Mouse (Mus musculus): ENCODE measurements around the gene Rsph1. TPM values are rescaled to one million over a fixed set of nuclear protein-coding genes. Genes with fewer than 3 reads are reported as not detected.

Gene Rsph1
- total and polyA plus RNA-seq, 2 experiments: not detected

- no peak for TF ChIP-seq CTCF (IDR thresholded peaks at IDR 0.05; ENCODE audit: low read depth, low read length)
- TF ChIP-seq POLR2A (IDR thresholded peaks at IDR 0.05; ENCODE audit: extremely low read depth, insufficient read depth, low read length): no peak
- H3K36me3 ChIP-seq (ENCODE audit: control insufficient read depth, insufficient read depth, low read length): no peaks in the 10 kb centered on the region
- DNase-seq (ENCODE audit: extremely low read depth, low read depth, low spot score): no peak
- no peak overlapping the region for H3K9ac ChIP-seq (ENCODE audit: low read depth, low read length)
- no peaks in the 10 kb centered on the region for H3K27me3 ChIP-seq (ENCODE audit: control insufficient read depth, insufficient read depth, low read length)
- H3K79me2 ChIP-seq (ENCODE audit: control insufficient read depth, insufficient read depth, low read length): no peaks in the 10 kb centered on the region
- peaks cover 5% of the 10 kb centered on the region for H3K4me1 ChIP-seq (ENCODE audit: control insufficient read depth, insufficient read depth, low read length)
- H3K27ac ChIP-seq (replicated peaks; ENCODE audit: insufficient read depth, low read depth, low read length): no peak overlapping the region
- no peak overlapping the region for H3K4me3 ChIP-seq (ENCODE audit: insufficient read depth, low read depth, low read length)
- WGBS: 85% methylated on average over 6 of the region's 6 CpGs
Measured at GRCm38 (mm10) chr17:31315993-31316392, 38.8 kb upstream of the Rsph1 start.

- 76% methylated on average over 13 of the region's 13 CpGs for WGBS
- Histone ChIP-seq H3K27ac (replicated peaks; ENCODE audit: insufficient read depth, low read depth, low read length) (no peak overlapping the region), H3K4me3 (ENCODE audit: insufficient read depth, low read depth, low read length) (no peak overlapping the region), H3K27me3 (ENCODE audit: control insufficient read depth, insufficient read depth, low read length) (no peaks in the 10 kb centered on the region), H3K79me2 (ENCODE audit: control insufficient read depth, insufficient read depth, low read length) (no peaks in the 10 kb centered on the region), H3K9ac (ENCODE audit: low read depth, low read length) (no peak overlapping the region), H3K36me3 (ENCODE audit: control insufficient read depth, insufficient read depth, low read length) (no peaks in the 10 kb centered on the region), H3K4me1 (ENCODE audit: control insufficient read depth, insufficient read depth, low read length) (peaks cover 5% of the 10 kb centered on the region)
- no peak for TF ChIP-seq CTCF (IDR thresholded peaks at IDR 0.05; ENCODE audit: low read depth, low read length)
- TF ChIP-seq POLR2A (IDR thresholded peaks at IDR 0.05; ENCODE audit: extremely low read depth, insufficient read depth, low read length): no peak
- no peak for DNase-seq (ENCODE audit: extremely low read depth, low read depth, low spot score)
Measured at GRCm38 (mm10) chr17:31315046-31315792, 38.0 kb upstream of the Rsph1 start.

- no peak for DNase-seq (ENCODE audit: extremely low read depth, low read depth, low spot score)
- TF ChIP-seq CTCF (IDR thresholded peaks at IDR 0.05; ENCODE audit: low read depth, low read length) (no peak), POLR2A (IDR thresholded peaks at IDR 0.05; ENCODE audit: extremely low read depth, insufficient read depth, low read length) (no peak)
- H3K79me2 ChIP-seq (ENCODE audit: control insufficient read depth, insufficient read depth, low read length): no peaks in the 10 kb centered on the region
Measured at GRCm38 (mm10) chr17:31312648-31313047, 35.5 kb upstream of the Rsph1 start.

GRCm38 (mm10) chr17:31311047-31311446 lies 33.9 kb upstream of the Rsph1 start:
- no peak for TF ChIP-seq CTCF (IDR thresholded peaks at IDR 0.05; ENCODE audit: low read depth, low read length)
- TF ChIP-seq POLR2A (IDR thresholded peaks at IDR 0.05; ENCODE audit: extremely low read depth, insufficient read depth, low read length): no peak
- no peak for DNase-seq (ENCODE audit: extremely low read depth, low read depth, low spot score)
- H3K9ac ChIP-seq (ENCODE audit: low read depth, low read length): no peak overlapping the region
- H3K27ac ChIP-seq (replicated peaks; ENCODE audit: insufficient read depth, low read depth, low read length): no peak overlapping the region
- no peaks in the 10 kb centered on the region for H3K36me3 ChIP-seq (ENCODE audit: control insufficient read depth, insufficient read depth, low read length)
- H3K27me3 ChIP-seq (ENCODE audit: control insufficient read depth, insufficient read depth, low read length): no peaks in the 10 kb centered on the region
- no peaks in the 10 kb centered on the region for H3K79me2 ChIP-seq (ENCODE audit: control insufficient read depth, insufficient read depth, low read length)
- no peak overlapping the region for H3K4me3 ChIP-seq (ENCODE audit: insufficient read depth, low read depth, low read length)
- H3K4me1 ChIP-seq (ENCODE audit: control insufficient read depth, insufficient read depth, low read length): no peaks in the 10 kb centered on the region; the same call in 1 of the 2 replicates
- WGBS: 80% methylated on average over 9 of the region's 9 CpGs

More at GRCm38 (mm10) chr17:31312648-31313047, 35.5 kb upstream of the Rsph1 start:
- H3K4me1 ChIP-seq (ENCODE audit: control insufficient read depth, insufficient read depth, low read length): no peaks in the 10 kb centered on the region
- no peaks in the 10 kb centered on the region for H3K36me3 ChIP-seq (ENCODE audit: control insufficient read depth, insufficient read depth, low read length)
- H3K4me3 ChIP-seq (ENCODE audit: insufficient read depth, low read depth, low read length): no peak overlapping the region
- no peaks in the 10 kb centered on the region for H3K27me3 ChIP-seq (ENCODE audit: control insufficient read depth, insufficient read depth, low read length)
- no peak overlapping the region for H3K27ac ChIP-seq (replicated peaks; ENCODE audit: insufficient read depth, low read depth, low read length)
- no peak overlapping the region for H3K9ac ChIP-seq (ENCODE audit: low read depth, low read length)
- WGBS: 94% methylated on average over 10 of the region's 10 CpGs

GRCm38 (mm10) chr17:31309281-31309793 lies 32.2 kb upstream of the Rsph1 start:
- no peaks in the 10 kb centered on the region for H3K36me3 ChIP-seq (ENCODE audit: control insufficient read depth, insufficient read depth, low read length)
- no peak overlapping the region for H3K27ac ChIP-seq (replicated peaks; ENCODE audit: insufficient read depth, low read depth, low read length)
- no peak overlapping the region for H3K9ac ChIP-seq (ENCODE audit: low read depth, low read length)
- no peaks in the 10 kb centered on the region for H3K27me3 ChIP-seq (ENCODE audit: control insufficient read depth, insufficient read depth, low read length)
- DNase-seq (ENCODE audit: extremely low read depth, low read depth, low spot score): no peak
- no peaks in the 10 kb centered on the region for H3K79me2 ChIP-seq (ENCODE audit: control insufficient read depth, insufficient read depth, low read length)
- no peak overlapping the region for H3K4me3 ChIP-seq (ENCODE audit: insufficient read depth, low read depth, low read length)
- TF ChIP-seq POLR2A (IDR thresholded peaks at IDR 0.05; ENCODE audit: extremely low read depth, insufficient read depth, low read length) (no peak), CTCF (IDR thresholded peaks at IDR 0.05; ENCODE audit: low read depth, low read length) (no peak)
- peaks cover 6% of the 10 kb centered on the region; the same call in 1 of the 2 replicates for H3K4me1 ChIP-seq (ENCODE audit: control insufficient read depth, insufficient read depth, low read length)
- 77% methylated on average over 6 of the region's 6 CpGs for WGBS

GRCm38 (mm10) chr17:31308291-31308816 lies 31.2 kb upstream of the Rsph1 start:
- H3K4me1 ChIP-seq (ENCODE audit: control insufficient read depth, insufficient read depth, low read length): peaks cover 6% of the 10 kb centered on the region; the same call in 1 of the 2 replicates
- H3K27me3 ChIP-seq (ENCODE audit: control insufficient read depth, insufficient read depth, low read length): no peaks in the 10 kb centered on the region
- no peak for DNase-seq (ENCODE audit: extremely low read depth, low read depth, low spot score)
- no peak overlapping the region for H3K4me3 ChIP-seq (ENCODE audit: insufficient read depth, low read depth, low read length)
- no peaks in the 10 kb centered on the region for H3K36me3 ChIP-seq (ENCODE audit: control insufficient read depth, insufficient read depth, low read length)
- H3K27ac ChIP-seq (replicated peaks; ENCODE audit: insufficient read depth, low read depth, low read length): no peak overlapping the region
- 94% methylated on average over 7 of the region's 7 CpGs for WGBS
- no peak for TF ChIP-seq CTCF (IDR thresholded peaks at IDR 0.05; ENCODE audit: low read depth, low read length)
- TF ChIP-seq POLR2A (IDR thresholded peaks at IDR 0.05; ENCODE audit: extremely low read depth, insufficient read depth, low read length): no peak
- no peaks in the 10 kb centered on the region for H3K79me2 ChIP-seq (ENCODE audit: control insufficient read depth, insufficient read depth, low read length)
- no peak overlapping the region for H3K9ac ChIP-seq (ENCODE audit: low read depth, low read length)

Measured in liver, adult 2 months (tissue).